Mouse (Mus musculus) kidney, postnatal 0 days (tissue): ENCODE results near the gene Rere. TPM values are rescaled to one million over a fixed set of nuclear protein-coding genes. Genes with fewer than 3 reads are reported as not detected.
A peak's percentile ranks its signal among the peaks of the same experiment; 100 is the strongest.
"Not testable (repeated sequence)": the region's sequence is repeated elsewhere in the genome, so short reads cannot be mapped to it uniquely, and the experiment has no call there.

Experiments
- ATAC-seq: fragments of 200-750 bp; cut with Nextera tagmentation; replicated peaks from 2 replicates; pipeline ENCODE4 v1.8.0; 2017; ENCODE audit warnings: low read depth, moderate number of reproducible peaks, moderate TSS enrichment, moderate library complexity; ENCODE audit not compliant: low FRiP score
- DNase-seq: peaks from one replicate; pipeline ENCODE4 v3.0.0-alpha.2; 2016; ENCODE audit warnings: low spot score
- H3K27ac ChIP-seq: fragments of 300-500 bp; sonication (generic); 2 replicates; pipeline ENCODE4 v1.5.1; 2014; ENCODE audit warnings: mild to moderate bottlenecking
- H3K27me3 ChIP-seq: fragments of 300-500 bp; sonication (generic); 2 replicates; pipeline ENCODE4 v1.6.1; 2014; ENCODE audit warnings: low read length, mixed read lengths; ENCODE audit not compliant: insufficient read depth
- H3K36me3 ChIP-seq: fragments of 300-500 bp; sonication (generic); 2 replicates; pipeline ENCODE4 v1.6.1; 2014; ENCODE audit warnings: low read length, mixed read lengths; ENCODE audit not compliant: insufficient read depth
- H3K4me1 ChIP-seq: fragments of 300-500 bp; sonication (generic); replicated peaks from 2 replicates; pipeline ENCODE4 v1.6.1; 2014; ENCODE audit warnings: antibody characterized with exemption, low read length, mixed read lengths; ENCODE audit not compliant: insufficient read depth
- H3K4me2 ChIP-seq: fragments of 300-500 bp; sonication (generic); 2 replicates; pipeline ENCODE4 v1.6.1; 2014; ENCODE audit warnings: mild to moderate bottlenecking, low read length, moderate library complexity, mixed read lengths
- H3K4me3 ChIP-seq: fragments of 300-500 bp; sonication (generic); replicated peaks from 2 replicates; pipeline ENCODE4 v1.5.1; 2014; ENCODE audit warnings: low read depth, low read length
- H3K9ac ChIP-seq: fragments of 300-500 bp; sonication (generic); 2 replicates; pipeline ENCODE4 v1.6.1; 2014; ENCODE audit warnings: low read depth, low read length
- H3K9me3 ChIP-seq: fragments of 300-500 bp; sonication (generic); replicated peaks from 2 replicates; pipeline ENCODE4 v1.6.1; 2016; ENCODE audit warnings: low read length, inconsistent platforms, mixed read lengths
- CTCF ChIP-seq: IDR thresholded peaks from 2 replicates; pipeline ENCODE4 v1.5.1; 2016; ENCODE audit warnings: antibody characterized with exemption, low read depth, mild to moderate bottlenecking, moderate library complexity
- WGBS: fragments of 180-500 bp; shearing (Covaris S2); extraction: QIAGEN DNeasy Blood & Tissue Kit; methylation state at CpG from one replicate; pipeline ENCODE4 v1.1.7; 2014; 5-methylcytosine and 5-hydroxymethylcytosine counted together
- polyA plus RNA-seq: library from polyadenylated mRNA; unstranded; fragments of >200 nt; fragmentation: Nextera tagmentation; extraction: Ambion mirVana; gene quantifications from 2 replicates; pipeline ENCODE4 v1.2.1, GENCODE M21; 2015

The Rere gene
- polyA plus RNA-seq, 1 experiment from 2014 or later = 29.8 TPM

DNA sequence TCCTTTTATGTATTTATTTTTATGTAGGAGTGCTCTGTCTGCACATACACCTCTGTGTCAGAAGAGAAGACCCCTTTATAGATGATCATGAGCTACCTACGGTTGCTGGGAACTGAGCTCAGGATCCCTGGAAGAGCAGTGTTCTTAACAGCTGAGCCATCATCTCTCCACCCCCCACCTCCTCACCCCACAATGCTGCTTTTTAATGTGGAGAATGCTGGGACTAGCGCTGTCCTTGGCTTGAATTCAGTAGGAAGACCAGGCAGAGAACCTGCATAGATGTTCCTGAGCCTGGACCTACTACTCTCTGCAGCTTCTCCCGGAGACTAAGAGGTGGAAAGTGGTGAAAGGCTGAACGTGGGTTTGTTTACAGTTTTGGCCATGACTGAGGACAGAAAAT, 269.9 kb downstream of the Rere start:
- Histone ChIP-seq H3K9me3 (no peaks in the 10 kb centered on the region), H3K9ac (no peak overlapping the region), H3K4me1 (peaks cover 7% of the 10 kb centered on the region; the same call in 1 of the 2 replicates), H3K27me3 (no peaks in the 10 kb centered on the region), H3K27ac (no peak overlapping the region), H3K4me3 (no peak overlapping the region), H3K36me3 (0 out of 2 replicates have a peak, but pooled peaks cover 4% of the 10 kb centered on the region), H3K4me2 (no peak overlapping the region)
- DNase-seq (no peak), ATAC-seq (no peak)
- no peak for TF ChIP-seq CTCF
- WGBS = 64% methylated on average over 4 of the region's 4 CpGs

GRCm38 (mm10) chr4:150552751-150553600, 271.5 kb downstream of the Rere start:
- Histone ChIP-seq H3K4me3 (no peak overlapping the region), H3K27ac (no peak overlapping the region), H3K9ac (no peak overlapping the region), H3K27me3 (no peaks in the 10 kb centered on the region), H3K4me1 (peaks cover 21% of the 10 kb centered on the region), H3K9me3 (no peaks in the 10 kb centered on the region), H3K36me3 (0 out of 2 replicates have a peak, but pooled peaks cover 4% of the 10 kb centered on the region), H3K4me2 (no peak overlapping the region)
- DNase-seq (no peak), ATAC-seq (no peak)
- WGBS = 83% methylated on average over 15 of the region's 15 CpGs
- TF ChIP-seq CTCF = no peak

GRCm38 (mm10) chr4:150555783-150556182, 274.3 kb downstream of the Rere start:
- Histone ChIP-seq H3K9me3 (no peaks in the 10 kb centered on the region), H3K4me2 (peak overlapping the region; percentile 37; the same call in 1 of the 2 replicates), H3K36me3 (no peaks in the 10 kb centered on the region)

GRCm38 (mm10) chr4:150556382-150557221, 275.2 kb downstream of the Rere start:
- H3K9me3 ChIP-seq = no peaks in the 10 kb centered on the region
- DNase-seq (peak; percentile 97), ATAC-seq (peak; percentile 83)
- no peak for TF ChIP-seq CTCF
- no peaks in the 10 kb centered on the region for H3K36me3 ChIP-seq
- H3K4me1 ChIP-seq = peaks cover 23% of the 10 kb centered on the region
- no peaks in the 10 kb centered on the region for H3K27me3 ChIP-seq
- 2% methylated on average over 17 of the region's 17 CpGs for WGBS
- H3K4me2 ChIP-seq = peak overlapping the region; percentile 37
- peak overlapping the region; percentile 84 for H3K27ac ChIP-seq
- H3K4me3 ChIP-seq = no peak overlapping the region
- H3K9ac ChIP-seq = no peak overlapping the region

More at GRCm38 (mm10) chr4:150555783-150556182, 274.3 kb downstream of the Rere start:
- Histone ChIP-seq H3K4me3 (no peak overlapping the region), H3K27ac (peak overlapping the region; percentile 84), H3K4me1 (peaks cover 23% of the 10 kb centered on the region), H3K27me3 (no peaks in the 10 kb centered on the region), H3K9ac (no peak overlapping the region)
- ATAC-seq = no peak
- no peak for DNase-seq
- peak; percentile 28; the same call in 1 of the 2 replicates for TF ChIP-seq CTCF

DNA sequence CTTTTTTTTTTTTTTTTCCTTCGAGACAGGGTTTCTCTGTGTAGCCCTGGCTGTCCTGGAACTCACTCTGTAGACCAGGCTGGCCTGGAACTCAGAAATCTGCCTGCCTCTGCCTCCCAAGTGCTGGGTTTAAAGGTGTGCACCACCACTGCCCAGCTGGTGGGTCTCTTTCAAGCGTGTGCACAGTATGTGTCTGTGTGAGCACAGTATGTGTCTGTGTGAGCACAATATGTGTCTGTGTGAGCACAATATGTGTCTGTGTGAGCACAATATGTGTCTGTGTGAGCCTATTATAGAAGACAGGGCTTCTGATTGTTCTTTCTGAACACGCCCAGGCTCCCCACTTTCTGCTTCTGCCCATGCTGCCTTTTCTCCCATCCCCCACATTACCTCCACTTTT, 275.8 kb downstream of the Rere start:
- not testable (repeated sequence) for H3K27me3 ChIP-seq, H3K36me3 ChIP-seq, H3K4me3 ChIP-seq, H3K4me2 ChIP-seq, ATAC-seq, H3K9ac ChIP-seq, H3K9me3 ChIP-seq, DNase-seq
- Histone ChIP-seq H3K4me1 (peaks cover 23% of the 10 kb centered on the region), H3K27ac (peak overlapping the region; percentile 25; the same call in 1 of the 2 replicates)
- 56% methylated on average over 3 of the region's 3 CpGs for WGBS

- Histone ChIP-seq H3K9ac (no peak overlapping the region), H3K27ac (peak overlapping the region; percentile 25; the same call in 1 of the 2 replicates), H3K27me3 (no peaks in the 10 kb centered on the region), H3K4me3 (no peak overlapping the region), H3K9me3 (no peaks in the 10 kb centered on the region), H3K4me1 (peaks cover 23% of the 10 kb centered on the region), H3K4me2 (no peak overlapping the region), H3K36me3 (no peaks in the 10 kb centered on the region)
- 13% methylated on average over 1 of the region's 1 CpGs for WGBS
- no peak for DNase-seq
- no peak for TF ChIP-seq CTCF
- ATAC-seq = no peak
These were observed 276.5 kb downstream of the Rere start for GRCm38 (mm10) chr4:150557976-150558375.
